Mouse (Mus musculus) frontal cortex, postnatal 14 days (tissue): ENCODE measurements around the gene Fank1.

Experiments used
- DNase-seq, 2 experiments: peaks; one replicate each; pipeline ENCODE4 v3.0.0; 2022; ENCODE audit warnings: low spot score in 2 of 2

Fank1 gene

DNA sequence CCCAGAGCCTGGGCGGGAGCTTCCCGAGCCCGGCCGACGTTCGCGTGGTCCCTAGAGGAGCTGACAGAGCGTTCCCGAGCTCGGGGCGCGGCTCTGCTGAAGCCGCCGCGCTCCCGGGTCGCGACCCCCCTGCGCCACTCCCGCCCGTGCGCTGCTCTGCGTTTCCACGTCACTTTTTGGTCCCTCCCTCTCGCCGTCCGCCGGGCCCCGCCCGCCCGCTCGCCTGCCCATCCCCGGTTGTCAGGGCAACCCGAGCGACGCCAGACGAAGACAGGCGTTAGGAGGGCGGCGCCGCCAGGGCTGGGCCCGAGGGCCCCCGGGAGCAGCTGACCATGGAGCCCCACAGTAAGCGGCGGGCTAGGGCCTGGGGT lies at the start of gene Fank1:
Fank1 (plus strand) TSS at position 236 of the 371 bp plus-strand sequence.
- DNase-seq: peak; percentile 69 to 74

DNA sequence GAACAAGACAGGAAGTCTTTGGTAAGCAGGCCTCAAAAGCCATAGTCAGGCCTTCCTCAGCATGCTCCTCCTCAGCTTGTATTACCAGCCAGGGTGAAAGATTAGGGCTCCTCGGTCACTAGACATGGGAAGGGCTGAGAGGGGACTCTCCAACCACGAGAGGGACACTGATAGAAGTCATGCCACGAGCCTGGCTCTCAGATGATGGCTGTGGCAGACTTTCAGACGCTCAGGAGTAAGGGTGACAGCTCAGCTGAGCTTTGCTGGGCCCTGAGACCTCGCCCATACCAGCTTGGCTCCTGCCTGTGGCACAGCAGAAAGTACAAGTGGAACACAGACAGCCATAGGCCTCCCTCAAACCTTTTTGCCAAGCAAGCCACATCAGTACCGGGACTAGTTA lies 49.6 kb upstream of the Fank1 start:
- no peak for DNase-seq

DNA sequence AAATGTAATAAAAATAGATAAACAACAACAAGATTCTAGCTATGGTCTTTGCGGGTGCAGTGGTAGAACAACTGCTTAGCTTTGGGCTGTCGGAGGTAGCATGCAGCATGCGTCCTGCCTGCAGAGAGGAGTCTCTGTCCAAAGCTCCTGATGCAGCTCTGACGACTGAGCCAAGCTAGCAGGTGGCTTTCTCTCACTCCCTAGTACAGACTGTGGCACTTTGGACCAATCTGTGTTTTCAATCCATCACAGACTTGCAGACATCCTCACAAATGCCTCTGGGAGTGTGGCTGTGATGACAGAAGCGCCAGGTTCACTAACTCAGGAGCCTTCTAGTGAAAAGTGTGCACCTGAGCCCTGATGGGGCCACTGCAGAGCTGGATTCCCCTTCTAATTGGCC lies 47.3 kb upstream of the Fank1 start:
- DNase-seq: no peak

DNA sequence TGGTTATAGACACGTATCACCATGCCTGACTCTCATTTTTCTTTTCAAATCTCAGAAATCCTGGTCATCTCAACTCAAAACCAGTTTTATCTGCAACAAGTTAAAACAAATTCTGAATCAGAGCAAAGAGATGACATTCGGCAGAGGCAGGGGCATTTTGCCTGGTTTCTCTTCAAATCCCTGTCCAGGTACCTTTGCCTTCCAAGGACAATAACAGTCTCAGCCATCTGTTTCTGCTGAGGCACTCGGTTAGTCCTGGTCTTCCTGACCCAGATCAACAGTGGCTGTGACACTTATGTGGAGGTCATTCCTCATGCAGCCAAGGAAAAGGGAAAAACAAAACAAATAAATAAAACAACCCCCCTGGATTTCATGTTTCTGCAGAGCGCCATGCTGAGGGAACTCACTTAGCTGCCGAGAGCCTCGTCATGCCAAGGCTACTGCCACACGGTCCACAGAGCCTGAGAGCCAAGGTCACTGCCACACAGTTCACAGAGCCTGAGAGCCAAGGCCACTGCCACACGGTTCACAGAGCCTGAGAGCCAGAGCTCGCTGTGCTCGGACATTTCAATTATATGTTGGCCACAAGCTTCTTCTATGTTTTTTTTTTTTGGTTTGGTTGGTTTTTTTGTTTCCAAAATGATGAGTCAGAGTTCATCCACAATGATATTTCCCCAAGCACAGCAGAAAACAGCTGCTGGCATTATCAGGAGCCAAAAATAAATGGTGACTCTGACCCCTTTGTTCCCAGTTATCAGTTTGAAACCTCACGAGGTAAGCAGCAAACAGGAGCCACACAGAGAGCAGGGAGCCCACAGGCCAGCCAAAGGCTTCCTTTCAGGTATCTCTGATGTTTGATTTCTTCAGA lies 46.1 kb upstream of the Fank1 start:
- no peak for DNase-seq

DNA sequence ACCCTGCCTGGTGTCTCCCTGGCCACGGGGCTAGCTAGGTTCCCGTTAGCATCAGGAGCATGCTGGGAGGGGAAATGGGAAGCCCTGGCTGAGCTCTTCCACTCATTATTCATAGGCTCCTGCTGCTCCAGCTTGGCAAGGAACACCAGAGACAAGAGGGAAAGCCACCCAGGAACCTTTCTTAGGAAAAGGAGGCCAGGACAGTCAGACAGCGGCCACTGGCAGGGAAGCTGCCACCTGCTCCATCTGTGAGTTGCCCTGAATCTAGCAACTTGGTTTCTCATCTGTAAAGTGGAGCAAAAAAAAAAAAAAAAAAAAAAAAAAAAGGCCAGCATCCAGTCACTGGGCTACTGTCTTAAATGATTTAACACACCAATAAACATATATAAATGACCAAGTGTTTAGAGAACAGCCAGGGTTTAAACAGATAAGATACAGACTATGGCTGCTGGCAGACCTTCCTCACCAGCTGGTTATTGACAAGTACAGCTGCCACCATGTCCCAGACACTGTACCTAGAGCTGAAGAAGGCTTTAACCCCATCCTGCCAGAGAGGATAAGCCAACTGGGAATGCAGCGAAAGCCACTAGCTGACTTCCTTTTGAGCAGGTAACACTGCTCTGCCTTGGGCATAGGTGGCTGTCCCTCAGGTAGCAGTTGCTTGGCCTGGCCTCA lies 44.6 kb upstream of the Fank1 start:
- DNase-seq: no peak

DNA sequence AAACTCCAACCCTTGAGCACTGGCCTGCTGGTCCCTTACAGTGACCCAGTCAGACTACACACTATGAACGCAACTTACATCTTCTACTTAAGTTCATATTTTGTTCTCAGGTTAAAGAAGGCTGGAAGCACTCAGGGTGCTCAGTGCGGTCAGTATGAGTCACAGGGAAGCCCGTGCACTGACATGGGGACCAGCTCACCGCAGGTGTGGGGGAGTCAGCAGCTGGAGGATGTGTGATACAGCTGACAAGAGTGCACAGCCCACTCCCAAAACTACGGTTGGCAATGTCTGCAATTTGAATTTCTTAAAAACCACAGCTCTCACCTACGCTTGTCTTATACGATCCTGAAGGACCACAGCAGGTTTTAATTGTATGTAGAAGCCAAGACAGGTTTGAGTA lies 36.1 kb upstream of the Fank1 start:
- DNase-seq: no peak

DNA sequence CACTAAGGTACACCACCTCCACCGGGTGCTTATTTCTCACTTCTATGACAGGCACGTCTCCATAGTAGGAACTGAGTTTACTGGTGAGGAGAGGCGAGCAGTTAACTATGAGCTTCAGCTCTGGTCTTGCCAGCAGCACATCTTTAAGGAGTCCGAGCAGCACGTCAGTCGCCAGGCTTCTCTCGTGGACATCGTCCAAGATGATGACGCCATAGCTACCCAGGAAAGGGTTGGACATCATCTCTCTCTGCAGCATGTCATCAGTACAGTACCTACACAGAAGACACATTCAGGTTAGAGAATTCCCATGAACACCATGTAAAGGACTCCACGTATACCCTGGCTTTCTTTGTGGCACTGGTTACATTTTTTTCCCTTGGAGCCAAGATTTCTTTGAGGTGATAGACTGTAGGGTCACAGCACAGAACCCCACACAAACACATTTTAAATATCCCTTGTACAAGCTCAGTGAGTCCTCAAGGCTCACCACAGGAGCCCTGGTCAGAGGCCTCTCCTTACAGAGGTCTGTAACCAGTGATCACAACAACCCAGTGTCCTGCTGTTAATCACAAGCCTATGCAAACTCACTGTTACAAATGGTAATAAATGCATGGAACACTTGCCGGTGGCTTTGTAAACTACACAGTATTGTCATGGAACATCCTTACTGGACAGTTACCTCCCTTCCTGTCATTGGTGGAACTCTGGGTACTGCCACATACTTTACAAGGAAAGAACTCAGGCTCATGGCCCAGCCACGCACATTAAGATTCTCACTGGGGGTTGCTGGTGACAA lies 33.9 kb upstream of the Fank1 start:
- DNase-seq: no peak

DNA sequence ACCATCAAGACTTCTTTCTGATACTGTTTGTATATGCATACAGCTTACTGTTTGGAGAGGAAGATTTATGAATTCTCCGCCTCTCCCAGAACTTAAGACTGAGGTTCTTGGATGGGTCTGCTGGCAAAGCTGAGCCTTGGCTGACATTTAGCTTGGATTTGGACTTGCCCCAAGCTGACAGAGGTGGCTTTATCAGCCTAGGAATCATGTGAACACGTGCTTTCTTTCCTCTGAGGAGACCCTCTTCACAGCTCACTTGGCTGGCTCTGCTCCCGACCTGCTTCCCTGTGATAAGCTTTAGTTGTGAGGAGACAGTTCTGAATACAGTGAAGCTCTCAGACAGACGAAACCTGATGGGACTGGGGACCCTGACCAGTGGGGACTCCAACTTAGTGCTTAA lies 33.0 kb upstream of the Fank1 start:
- DNase-seq: no peak

DNA sequence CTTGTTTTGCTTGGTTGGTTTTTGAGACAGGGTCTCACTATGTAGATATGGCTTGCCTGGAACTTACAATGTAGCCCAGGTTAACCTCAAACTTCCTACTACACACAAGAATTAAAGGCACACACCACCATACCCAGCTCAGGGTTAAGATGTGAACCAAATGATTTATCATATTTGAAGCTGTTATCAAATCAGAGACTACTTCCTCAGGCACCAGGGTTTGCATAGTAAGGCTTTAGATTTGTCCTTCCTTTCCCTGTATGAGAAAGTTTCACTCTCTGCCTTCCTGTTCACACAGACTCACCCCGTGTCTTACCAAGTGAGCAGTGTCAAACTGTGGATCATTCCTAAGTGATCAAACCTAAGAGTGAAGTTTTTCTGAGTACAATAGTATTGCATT lies 32.5 kb upstream of the Fank1 start:
- DNase-seq: no peak

DNA sequence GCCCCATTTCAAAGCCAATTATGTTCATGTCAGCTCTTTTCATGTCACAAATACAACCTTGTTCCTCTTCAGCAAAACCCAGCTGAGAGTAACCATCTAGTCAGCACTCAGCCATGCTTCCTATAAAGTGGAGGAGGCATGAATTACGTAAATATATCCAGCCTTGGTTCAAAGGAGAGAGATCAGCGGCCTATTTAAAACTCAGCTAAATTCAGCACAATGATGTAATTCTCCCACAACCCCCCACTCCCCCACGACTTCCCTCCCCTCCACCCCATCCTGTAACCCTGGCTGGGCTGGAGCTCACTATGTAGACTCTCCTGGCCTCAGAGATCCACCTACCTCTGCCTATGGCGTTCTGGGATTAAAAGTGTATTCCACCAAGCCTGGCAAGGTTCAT lies 32.0 kb upstream of the Fank1 start:
- no peak for DNase-seq

DNA sequence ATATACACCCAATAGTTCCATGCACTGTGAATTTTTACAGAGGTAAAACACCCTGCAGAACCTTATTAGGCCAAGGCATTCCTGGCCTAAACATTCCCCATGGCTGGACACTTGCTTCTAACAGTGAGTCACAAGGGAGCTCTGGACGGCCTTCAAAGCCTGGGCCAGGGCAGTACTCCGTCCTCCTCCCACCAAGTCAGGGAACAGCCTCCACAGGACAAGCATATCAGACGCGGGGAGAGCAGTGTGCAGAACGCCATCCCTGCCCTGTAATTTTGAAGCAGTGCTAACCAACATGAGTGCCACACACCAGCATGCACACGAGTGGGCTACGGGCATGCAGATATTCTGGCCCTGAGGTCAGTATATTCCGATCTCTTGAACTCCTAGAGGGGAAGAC lies 29.3 kb upstream of the Fank1 start:
- no peak for DNase-seq

DNA sequence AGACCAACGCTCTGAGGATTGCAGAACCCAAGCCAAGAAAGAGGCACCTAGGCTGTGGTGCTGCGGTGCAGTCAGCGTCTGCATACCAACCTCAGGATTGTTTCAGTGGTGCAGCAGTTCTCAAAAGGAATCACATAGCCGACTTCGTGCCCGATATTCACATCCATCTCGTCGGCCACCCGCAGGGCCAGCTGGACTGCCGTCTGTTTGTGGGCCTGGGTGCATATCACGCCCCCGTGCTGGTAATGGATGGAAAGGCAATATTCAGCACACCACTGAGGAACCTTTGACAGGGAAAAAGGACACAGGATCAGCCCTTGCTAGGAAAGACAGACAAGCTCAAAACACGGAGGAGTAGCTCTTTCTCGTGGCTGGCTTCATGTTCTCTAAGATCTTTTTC lies 27.9 kb upstream of the Fank1 start:
- no peak for DNase-seq

DNA sequence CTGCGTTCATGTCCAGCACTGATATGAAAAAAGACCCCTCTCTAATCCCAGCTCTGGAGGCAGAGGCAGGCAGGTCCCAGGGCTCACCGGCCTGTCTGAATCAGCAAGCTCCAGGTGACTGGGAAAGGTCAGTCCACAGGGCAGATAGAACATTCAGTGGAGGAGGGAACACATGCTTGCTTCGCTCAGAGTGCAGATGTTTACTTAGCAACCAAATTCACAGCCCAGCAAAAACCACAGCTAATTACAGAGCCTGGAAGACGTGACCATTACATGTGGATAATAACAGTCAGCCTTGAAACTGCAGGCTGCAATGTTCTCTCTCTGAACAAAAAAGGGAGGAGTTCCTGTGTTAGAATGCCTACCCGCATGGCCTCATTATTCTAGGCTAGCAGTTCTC lies 26.0 kb upstream of the Fank1 start:
- no peak for DNase-seq

DNA sequence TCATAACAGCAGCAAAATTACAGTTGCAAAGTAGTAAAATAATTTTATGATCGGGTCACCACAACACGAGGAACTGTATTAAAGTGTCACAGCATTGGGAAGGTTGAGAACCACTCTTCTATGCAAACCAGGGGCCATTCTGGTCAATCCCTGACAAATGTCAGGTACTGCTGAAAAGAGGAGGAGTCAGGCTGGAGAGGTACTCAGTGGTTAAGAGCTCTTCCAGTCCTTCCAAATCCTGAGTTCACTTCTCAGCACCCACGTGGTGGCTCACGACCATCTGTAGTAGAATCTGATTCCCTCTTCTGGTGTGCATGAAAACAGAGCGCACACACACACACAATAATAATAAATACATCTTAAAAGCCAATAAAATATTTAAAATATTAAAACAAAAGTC lies 25.5 kb upstream of the Fank1 start:
- no peak for DNase-seq

DNA sequence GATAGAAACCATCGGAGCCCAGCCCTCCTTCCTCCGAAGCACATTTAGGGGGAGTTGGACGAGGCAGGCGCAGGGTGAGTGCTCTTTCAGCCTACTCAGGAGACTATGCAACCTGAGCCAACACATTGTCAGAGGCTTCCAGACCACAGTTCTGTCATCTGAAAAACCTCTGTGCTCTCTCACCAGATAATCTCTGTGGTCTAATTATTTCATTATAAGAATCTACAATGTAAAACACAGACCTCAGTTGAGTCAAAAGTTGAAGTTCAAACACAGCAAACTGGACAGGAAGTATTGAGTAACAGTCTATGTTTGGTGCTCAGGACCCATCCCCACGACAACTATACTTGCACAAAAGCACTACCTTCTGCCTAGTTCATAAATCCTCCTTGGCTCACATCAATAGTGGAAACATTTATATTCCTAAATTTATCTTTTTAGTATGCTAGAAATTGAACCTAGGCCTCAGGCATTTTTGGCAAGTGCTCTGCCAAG lies 18.7 kb upstream of the Fank1 start:
- DNase-seq: no peak

DNA sequence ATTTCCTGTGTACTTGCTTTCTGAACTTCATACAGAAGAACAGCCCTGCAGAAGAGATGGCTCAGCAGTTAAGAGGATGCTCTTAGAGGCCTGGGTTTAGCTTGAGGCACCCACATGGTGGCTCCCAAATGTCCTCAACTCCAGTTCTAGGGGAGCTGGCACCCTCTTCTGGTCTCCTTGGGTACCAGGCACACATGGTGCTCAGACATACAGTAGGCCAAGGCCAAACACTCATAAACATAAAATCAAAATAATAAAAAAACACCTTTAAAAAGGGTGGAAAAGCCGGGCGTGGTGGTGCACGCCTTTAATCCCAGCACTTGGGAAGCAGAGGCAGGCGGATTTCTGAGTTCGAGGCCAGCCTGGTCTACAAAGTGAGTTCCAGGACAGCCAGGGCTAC lies 17.9 kb upstream of the Fank1 start:
- DNase-seq: no peak

DNA sequence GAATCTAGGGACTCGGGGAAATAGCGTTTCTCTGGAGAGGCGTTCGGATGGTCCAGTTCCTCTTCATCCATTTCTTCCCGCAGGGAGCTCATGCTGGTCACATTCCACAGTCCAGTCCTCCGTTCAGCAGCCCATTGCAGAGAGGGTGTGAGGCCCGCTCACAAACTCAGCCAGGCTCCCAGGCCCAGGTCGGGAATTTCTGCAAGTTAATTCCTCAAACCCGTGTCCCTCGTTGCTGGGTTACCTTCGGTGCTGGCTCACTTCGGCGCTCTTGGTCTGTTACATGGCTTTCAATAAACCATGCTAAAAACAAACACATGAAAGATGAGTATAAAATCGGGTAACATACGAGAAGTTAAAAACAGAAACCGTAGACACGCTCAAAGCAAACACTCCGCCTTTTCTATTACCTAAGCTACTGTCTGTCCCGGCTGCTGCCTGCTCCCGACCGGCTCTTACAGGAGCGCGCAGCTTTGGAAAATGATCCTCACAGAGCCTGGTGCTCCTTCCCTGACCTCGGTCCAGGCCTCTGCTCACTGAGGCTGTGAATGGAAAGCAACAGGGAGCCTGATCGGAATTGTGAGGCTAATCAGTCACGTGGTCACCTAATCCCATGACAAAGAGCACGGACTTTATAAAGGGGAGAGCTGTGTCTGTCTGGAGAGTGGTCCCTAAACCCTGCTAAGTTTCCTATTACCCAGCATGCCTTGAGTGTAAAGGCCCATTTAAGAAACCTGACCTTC lies 16.9 kb upstream of the Fank1 start:
- DNase-seq: no peak

DNA sequence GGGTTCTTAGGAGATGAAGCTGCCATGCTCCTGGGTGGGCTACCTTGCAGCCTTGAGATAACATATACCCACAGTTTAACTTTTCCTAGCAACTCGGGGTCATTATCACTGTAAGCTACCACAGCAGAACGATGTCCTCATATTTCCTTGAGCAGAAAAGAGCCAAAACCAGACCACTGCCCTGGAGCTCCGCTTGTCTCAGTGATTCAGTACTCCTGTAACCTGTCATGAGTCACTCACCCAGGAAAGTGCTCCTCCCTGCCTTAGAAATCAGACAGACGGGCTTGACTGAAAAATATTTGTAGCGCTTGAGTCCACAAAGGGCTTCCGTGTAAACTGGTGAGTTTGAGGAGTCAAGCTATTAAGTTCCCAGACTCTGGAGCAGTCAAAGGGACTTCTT lies 14.0 kb upstream of the Fank1 start:
- no peak for DNase-seq

DNA sequence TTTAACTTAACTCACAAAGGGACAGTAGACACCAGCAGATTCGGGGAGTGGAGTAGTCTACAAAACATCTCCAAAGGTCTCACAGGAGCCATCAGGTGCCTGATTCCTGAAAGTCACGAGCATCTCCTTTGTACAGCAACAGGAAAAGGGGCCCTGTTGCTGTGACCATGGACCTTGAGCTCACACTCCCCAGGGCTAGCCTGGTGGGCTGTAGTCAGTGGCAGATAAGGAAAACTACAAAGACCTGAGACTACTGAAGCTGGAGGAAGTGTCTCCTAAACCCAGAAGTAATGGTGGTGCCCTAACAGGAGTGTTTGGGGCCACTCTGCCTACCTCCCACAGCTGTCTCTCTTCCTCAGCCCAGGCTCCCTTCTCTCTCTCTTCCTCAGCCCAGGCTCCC lies 12.2 kb upstream of the Fank1 start:
- DNase-seq: no peak

DNA sequence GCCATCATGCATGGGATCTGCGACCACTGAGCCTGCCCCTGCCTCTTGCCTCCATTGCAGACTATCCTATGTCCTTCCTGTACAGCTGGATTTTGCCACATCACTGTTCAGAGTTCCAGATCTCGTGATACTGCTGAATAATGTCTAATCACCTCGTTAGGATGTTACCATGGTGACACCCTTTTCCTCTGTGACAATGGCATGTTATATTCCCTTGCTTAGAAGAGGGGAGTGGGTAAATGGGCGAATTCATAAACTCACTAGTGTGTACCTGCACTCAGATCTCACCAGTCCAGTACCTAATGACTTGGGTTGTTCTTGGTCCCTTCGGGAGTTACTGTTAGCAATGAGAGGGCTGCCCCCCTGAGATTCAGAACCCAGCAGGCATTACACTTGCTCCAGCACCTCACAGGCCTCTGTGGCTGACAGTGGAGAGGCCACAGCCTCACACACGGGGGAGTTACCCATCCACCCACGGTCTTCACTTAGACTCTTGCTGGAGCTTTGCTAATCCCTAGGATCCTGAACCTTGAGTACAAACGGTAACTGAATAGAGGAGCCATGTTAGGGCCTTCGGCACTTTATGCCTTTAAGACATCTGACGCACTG lies 11.3 kb upstream of the Fank1 start:
- no peak for DNase-seq

DNA sequence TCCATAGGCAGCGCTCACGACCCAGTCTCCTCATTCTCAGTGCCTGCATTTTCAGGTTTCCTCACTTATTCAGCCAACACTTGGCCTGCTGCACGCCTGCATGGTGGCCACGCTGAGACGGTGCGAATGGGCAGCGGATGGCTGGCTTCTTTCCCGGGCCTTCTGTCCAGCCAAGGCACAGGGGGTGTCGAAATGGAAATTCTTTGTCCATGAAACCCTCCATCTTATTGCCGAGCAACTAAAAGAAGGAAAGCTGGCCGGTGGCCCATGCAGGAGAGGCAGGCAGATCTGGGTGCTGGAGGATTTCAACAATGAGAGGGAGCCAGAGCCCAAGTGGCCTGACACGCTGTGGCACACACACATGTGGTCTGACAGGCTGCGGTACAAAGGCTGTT lies 10.8 kb upstream of the Fank1 start:
- DNase-seq: peak; percentile 49 to 51
